Mouse (Mus musculus) small intestine, adult 2 months (tissue): ENCODE results near the gene Synj1. TPM values are rescaled to one million over a fixed set of nuclear protein-coding genes. Genes with fewer than 3 reads are reported as not detected.

Experiments used
- H3K27ac ChIP-seq: fragments of 200-500 bp; 2 replicates; pipeline ENCODE4 v1.5.1; 2012; ENCODE audit warnings: low read depth, low read length, control low read depth, inconsistent platforms; ENCODE audit not compliant: insufficient read depth
- H3K27me3 ChIP-seq: fragments of 200-500 bp; 2 replicates; pipeline ENCODE4 v1.6.1; 2012; ENCODE audit warnings: mild to moderate bottlenecking, moderate library complexity, low read length, inconsistent platforms; ENCODE audit not compliant: control insufficient read depth, insufficient read depth
- H3K36me3 ChIP-seq: fragments of 200-500 bp; 2 replicates; pipeline ENCODE4 v1.6.1; 2012; ENCODE audit warnings: mild to moderate bottlenecking, low read length, control low read depth, inconsistent platforms; ENCODE audit not compliant: control insufficient read depth, insufficient read depth
- H3K4me1 ChIP-seq: fragments of 200-500 bp; 2 replicates; pipeline ENCODE4 v1.6.1; 2012; ENCODE audit warnings: low read length, inconsistent platforms, mixed read lengths; ENCODE audit not compliant: control insufficient read depth, insufficient read depth, insufficient read length
- H3K4me3 ChIP-seq: fragments of 200-500 bp; 2 replicates; pipeline ENCODE4 v1.5.1; 2012; ENCODE audit warnings: low read depth, mild to moderate bottlenecking, control low read depth, inconsistent platforms, low read length, moderate library complexity
- CTCF ChIP-seq: fragments of 200-500 bp; IDR thresholded peaks from 2 replicates; pipeline ENCODE4 v1.5.1; 2012; ENCODE audit warnings: low read depth, mild to moderate bottlenecking, control low read depth, inconsistent platforms, low read length, moderate library complexity, mixed read lengths; ENCODE audit not compliant: insufficient replicate concordance, insufficient read length; ENCODE audit errors: extremely low read depth
- POLR2A ChIP-seq: fragments of 200-500 bp; IDR thresholded peaks from 2 replicates; pipeline ENCODE4 v1.6.1; 2012; ENCODE audit warnings: low read depth, mild to moderate bottlenecking, control low read depth, inconsistent platforms, low read length, moderate library complexity
- WGBS: fragments of 180-500 bp; shearing (Covaris S2); methylation state at CpG from one replicate; pipeline ENCODE4 v1.1.7; 2018; 5-methylcytosine and 5-hydroxymethylcytosine counted together
- polyA plus RNA-seq: library from polyadenylated mRNA; depleted of rRNA; stranded (reverse); fragments of >200 nt; gene quantifications from 2 replicates; pipeline ENCODE4 v1.2.3, GENCODE M21; 2012

Gene Synj1
- polyA plus RNA-seq, 1 experiment: 28.4 TPM

DNA sequence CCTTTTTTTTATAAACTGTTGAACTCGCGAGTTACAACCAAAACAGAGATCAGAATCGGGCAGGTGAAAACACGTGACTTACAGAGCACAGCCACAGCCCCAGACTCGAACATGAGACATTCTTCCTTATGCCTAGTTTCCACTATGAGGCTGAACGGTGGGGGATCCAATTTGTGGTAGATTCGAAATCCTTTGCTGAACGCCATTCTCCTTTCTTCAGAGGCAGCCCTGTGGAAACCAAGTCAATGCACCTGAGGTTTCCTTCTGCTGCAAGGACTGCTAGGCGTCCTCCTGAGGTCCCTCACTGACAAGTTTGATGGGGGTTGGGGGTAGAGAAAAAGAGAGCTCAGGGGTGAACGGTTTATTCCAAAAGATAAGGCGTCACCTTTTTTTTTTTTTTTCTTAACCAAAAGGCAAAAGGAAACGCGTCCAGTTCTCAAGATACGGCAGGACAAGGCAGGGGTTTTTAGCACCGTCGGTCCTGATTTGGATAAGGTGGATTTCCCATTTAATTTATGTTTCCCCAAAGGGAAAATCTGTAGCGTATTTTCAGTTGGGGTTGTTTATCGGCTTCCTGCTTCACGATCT, 1.1 kb downstream of the Synj1 start:
- WGBS: 1% methylated on average over 19 of the region's 19 CpGs
- no peak for TF ChIP-seq CTCF
- no peak for TF ChIP-seq POLR2A
- peaks cover 5% of the 10 kb centered on the region; the same call in 1 of the 2 replicates for H3K4me1 ChIP-seq
- H3K4me3 ChIP-seq: peak overlapping the region; percentile 90
- no peaks in the 10 kb centered on the region for H3K27me3 ChIP-seq
- peak overlapping the region; percentile 4; the same call in 1 of the 2 replicates for H3K27ac ChIP-seq
- no peaks in the 10 kb centered on the region; the same call in 1 of the 2 replicates for H3K36me3 ChIP-seq

DNA sequence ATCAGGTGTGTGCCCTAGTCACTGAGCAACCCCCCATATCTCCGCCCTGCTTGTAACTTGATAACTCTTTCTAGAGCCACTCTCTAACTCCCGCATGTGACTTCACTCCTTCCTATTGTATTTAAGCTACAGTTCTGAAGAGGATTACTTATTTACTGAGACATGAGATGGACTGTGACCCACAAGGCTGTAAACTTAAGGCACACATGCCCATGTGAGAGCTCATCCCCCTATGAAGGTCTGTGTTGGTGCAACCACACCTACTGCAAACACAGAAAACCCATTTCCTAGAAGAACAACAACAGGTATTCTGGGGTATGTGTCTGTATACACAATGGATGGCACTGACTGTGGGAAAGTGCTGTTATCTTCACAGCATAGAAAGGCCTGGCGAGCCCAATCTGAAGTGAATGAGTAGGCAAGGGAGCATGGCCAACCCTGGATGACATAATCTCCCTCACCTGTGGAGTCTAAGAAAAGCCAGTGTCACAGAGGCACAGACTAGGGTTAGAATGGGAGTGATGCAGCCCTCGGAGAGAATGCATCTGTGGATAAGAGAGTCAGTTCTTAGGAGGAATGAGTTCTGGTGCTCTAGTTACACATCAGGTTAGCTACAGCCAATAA, 6.1 kb downstream of the Synj1 start:
- no peak for TF ChIP-seq CTCF
- no peak for TF ChIP-seq POLR2A
- H3K27ac ChIP-seq: peak overlapping the region; percentile 39; the same call in 1 of the 2 replicates
- 29% methylated on average over 4 of the region's 4 CpGs for WGBS
- H3K36me3 ChIP-seq: peaks cover 3% of the 10 kb centered on the region; the same call in 1 of the 2 replicates
- H3K4me3 ChIP-seq: no peak overlapping the region
- H3K4me1 ChIP-seq: peaks cover 8% of the 10 kb centered on the region; the same call in 1 of the 2 replicates
- H3K27me3 ChIP-seq: no peaks in the 10 kb centered on the region

DNA sequence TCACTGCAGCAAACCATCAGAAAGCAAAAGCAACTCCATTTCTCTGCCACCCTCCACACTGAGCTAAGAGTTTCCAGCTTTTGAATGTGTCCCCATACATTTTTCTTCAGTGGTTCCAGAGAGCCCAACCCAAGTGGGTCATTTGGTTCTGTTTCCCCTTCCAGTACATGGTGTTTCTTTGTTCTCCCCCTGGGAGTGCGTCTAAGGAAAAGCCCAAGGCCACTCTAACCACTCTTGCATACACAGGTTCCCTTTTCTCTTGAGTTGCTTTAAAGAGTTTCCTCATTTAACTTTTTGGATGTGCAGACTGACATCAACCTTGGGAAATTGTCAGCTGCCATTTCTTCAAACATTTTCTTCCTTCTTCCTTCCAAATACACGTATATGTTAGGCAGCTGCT, 10.0 kb downstream of the Synj1 start:
- TF ChIP-seq CTCF (no peak), POLR2A (no peak)

GRCm38 (mm10) chr16:90999827-91000226, 11.3 kb downstream of the Synj1 start:
- H3K4me1 ChIP-seq: peaks cover 15% of the 10 kb centered on the region; the same call in 1 of the 2 replicates
- no peak overlapping the region for H3K27ac ChIP-seq
- TF ChIP-seq CTCF: no peak
- no peak for TF ChIP-seq POLR2A
- no peak overlapping the region for H3K4me3 ChIP-seq
- 82% methylated on average over 4 of the region's 4 CpGs for WGBS
- no peaks in the 10 kb centered on the region for H3K27me3 ChIP-seq
- 0 out of 2 replicates have a peak, but pooled peaks cover 3% of the 10 kb centered on the region for H3K36me3 ChIP-seq

More for the DNA sequence above, 10.0 kb downstream of the Synj1 start:
- Histone ChIP-seq H3K36me3 (0 out of 2 replicates have a peak, but pooled peaks cover 3% of the 10 kb centered on the region), H3K4me1 (peaks cover 17% of the 10 kb centered on the region; the same call in 1 of the 2 replicates), H3K27ac (no peak overlapping the region), H3K4me3 (no peak overlapping the region), H3K27me3 (no peaks in the 10 kb centered on the region)
- WGBS: 70% methylated on average over 2 of the region's 2 CpGs

- Histone ChIP-seq H3K4me1 (peaks cover 14% of the 10 kb centered on the region; the same call in 1 of the 2 replicates), H3K4me3 (no peak overlapping the region), H3K27me3 (no peaks in the 10 kb centered on the region), H3K27ac (no peak overlapping the region), H3K36me3 (peaks cover 3% of the 10 kb centered on the region)
- TF ChIP-seq POLR2A (no peak), CTCF (no peak)
- 78% methylated on average over 3 of the region's 3 CpGs for WGBS
Measured at GRCm38 (mm10) chr16:90997822-90998221, 13.3 kb downstream of the Synj1 start.

- Histone ChIP-seq H3K36me3 (peaks cover 5% of the 10 kb centered on the region), H3K27ac (peak overlapping the region; percentile 80), H3K27me3 (no peaks in the 10 kb centered on the region), H3K4me1 (peaks cover 14% of the 10 kb centered on the region; the same call in 1 of the 2 replicates), H3K4me3 (no peak overlapping the region)
- whole genome bisulfite sequencing: 36% methylated on average over 7 of the region's 7 CpGs
- TF ChIP-seq CTCF: no peak
- no peak for TF ChIP-seq POLR2A
Measured at GRCm38 (mm10) chr16:90996327-90997243, 14.5 kb downstream of the Synj1 start.
